Mouse (Mus musculus): ENCODE measurements at regions not wholly inside any gene's neighbourhood (a gene's known extent, or its start where the extent isn't known, plus 50 kb on each side); places are given as distances from the start of the nearest gene placed in this dataset.

DNA sequence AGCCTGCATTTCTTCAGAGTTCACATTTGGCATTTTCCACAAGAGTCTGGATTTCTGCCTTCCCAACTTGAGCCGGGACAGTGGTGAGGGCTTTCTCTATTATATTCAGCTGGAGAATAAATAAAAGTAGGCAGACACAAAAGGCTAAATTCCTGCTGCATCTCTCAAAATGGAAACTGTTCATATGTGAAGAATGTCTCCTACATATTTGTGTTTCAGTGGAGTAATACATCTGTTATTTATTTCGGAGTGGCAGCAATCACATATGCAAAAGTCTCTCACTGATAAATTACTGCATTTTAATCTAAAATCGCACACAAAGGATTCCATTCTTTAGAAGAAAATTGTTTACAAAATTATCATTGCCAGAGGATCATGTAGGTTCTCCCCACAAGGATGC lies 230.9 kb upstream of the Tank start:
- no peak for DNase-seq

DNA sequence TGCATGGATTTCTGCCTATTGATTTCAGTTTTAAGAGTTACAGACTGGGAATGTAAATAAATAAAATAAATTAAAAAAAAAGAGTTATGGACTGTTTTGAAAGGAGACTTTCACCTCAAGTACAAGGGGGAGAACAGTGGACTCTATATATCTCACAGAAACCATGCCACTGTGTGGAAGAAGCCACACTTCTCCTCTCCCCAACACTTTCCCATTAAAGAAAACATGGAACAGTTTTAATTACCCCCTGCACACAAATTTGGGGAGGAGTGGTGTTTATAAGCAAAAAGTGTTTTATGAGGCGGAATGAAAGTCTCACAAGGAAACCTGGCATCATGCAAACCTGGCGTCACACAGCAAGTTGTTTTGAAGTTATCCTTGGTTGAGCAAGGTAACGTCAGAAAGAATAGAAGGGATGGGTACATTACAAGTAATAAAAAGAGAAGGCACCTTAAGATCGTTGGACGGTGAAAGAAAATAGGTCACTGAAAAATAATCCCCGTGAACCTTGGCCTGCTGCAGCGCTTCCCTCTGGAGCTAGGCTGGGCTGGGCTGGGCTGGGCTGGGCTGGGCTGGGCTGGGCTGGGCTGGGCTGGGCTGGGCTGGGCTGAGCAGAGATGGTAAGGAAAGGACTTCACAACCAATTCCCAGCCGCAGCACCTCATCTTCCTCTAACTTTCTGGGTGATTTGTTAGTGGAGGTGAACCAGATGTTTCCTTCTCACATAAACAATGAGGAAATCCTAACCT lies 232.2 kb upstream of the Tank start:
- DNase-seq: no peak

DNA sequence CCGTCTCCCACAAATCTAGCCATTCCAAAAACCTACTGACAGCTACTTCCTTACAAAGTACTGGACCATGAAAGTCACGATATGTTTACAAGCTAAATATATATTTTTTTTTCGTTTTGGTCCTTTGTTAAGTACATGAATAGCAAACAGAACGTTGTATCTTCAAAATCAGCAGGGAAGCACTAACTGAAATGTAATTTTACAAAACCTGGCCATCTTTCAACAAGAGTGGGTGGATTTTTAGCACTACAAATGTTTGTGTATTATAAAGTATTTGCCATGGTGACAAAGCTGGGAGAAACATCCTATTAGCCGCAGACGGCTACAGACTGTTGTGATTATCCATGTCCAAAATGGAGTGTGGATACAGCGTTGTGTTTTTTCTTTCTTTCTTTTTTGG lies 233.1 kb upstream of the Tank start:
- DNase-seq: no peak

DNA sequence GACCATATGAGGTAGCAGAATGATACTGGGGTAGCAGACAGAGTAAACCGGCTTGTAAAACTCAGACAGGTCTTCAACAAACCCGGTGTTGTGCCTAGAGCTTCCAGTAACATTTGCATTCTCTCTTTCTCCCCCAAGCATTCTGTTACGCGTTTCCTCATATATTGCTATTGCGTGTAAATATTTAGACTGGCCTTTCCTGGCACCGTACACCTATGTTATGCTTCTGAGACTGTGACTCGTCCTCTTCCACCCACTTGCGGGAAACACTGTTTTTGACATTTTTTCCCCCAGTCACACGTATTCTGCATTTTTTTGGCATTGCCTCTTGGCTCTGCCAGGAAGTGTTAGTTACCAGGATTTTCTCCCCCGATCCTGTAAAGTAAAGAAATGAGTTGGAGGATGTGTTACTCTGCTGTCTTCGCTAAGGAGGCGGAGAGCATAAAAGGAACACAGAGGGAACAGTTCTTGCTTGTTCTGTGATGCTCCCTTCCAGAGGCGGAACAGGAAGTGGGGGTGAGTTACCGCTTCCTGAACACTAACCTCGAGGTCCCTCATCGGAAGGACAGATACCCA lies 233.7 kb upstream of the Tank start:
- peak in 1 of 2 experiments; percentile 5 for DNase-seq

DNA sequence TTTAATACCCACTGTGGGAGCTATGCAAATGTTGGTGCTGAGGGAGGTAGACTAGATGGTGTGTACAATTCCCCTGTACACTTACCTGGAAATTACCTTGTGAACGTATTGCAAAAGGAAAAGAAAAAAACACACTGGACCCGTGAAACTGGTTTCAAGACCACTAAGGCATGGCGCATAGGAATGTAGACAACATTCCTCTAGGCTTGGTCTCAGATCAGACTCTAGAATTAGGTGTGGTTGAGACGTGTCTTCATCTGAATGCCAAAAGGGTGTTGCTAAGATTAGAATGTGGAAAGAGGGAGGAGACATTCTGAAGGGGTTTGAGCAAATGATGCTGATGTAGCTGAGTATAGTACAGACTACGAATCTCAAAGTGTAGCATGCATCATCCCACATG lies 237.1 kb upstream of the Tank start:
- DNase-seq: no peak

DNA sequence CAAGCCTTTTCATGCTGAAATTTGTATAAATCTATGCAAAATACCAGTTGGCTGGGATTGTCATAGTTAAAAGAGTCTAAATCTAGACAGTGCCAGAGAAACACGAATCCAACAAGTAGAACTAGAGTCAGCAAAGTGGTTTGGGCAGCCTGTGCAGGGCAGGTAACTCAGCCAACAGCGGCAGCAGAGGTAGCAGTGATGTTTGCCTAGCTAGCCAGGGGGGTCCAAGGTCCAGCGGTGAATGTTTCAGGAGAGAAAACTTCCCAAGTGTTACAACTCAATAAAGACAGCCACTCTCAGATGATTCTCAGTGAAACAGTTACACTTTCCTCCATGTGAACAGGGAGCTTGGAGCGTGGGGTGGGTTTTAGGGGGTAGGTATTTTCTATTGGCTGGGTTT lies 259.2 kb upstream of the Tank start:
- DNase-seq: no peak

DNA sequence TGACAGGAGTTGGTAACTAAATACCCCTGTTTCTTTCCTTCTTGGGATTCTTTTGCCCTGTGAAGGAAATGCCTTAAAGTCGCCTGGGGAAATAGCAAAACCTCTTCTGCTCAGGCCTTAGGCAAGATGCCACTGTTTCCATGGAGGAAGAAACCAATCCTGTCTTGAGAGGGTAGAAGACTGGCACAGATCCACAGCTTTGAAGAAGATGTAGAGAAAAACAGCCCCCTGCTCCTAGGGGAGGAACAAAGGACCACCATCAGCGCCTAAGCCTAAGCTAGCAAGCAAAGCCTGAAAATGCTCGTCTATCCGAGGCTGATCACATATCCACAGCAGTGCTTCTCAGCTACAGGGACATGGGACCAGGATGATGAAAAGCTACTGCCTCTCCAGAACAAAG lies 268.0 kb upstream of the Tank start:
- DNase-seq: no peak

DNA sequence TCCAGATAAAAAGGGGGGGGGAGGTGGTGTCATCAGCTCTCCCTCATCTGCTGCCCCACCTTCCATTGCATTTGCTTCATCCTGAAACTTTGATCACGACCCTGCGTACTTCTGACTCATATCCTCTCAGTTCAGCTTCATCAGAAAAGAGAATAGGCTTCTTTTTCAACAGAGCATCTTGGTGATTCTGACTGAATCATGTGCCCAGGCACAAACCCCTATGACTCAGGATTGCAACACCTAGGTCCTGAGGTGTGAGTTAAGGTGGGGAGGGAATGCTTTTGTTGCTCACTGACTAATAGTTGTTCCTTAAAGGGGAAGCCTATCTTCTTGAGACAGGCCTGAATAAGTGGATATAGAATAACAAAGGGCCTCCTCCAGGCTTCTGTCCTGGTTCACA lies 269.2 kb upstream of the Tank start:
- no peak for DNase-seq

DNA sequence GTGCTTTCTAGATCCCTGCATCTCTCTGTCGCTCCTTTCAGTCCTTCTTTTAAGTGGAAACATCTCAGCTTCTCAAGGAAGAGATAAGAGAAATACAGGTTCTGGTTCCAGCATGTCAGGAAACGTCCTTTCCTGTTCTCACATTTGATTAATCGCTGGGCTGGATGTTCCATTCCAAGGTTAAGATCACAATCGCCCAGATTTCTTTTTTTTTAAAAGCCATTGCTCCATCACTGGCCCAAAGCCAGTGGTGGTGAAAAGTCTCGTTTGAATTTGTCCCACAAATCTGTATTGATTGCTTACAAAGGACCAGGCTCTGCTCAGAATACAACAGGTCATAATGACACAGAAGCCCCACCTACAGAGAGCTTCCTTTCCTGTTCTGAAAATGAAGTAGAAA lies 281.2 kb upstream of the Tank start:
- no peak for DNase-seq

DNA sequence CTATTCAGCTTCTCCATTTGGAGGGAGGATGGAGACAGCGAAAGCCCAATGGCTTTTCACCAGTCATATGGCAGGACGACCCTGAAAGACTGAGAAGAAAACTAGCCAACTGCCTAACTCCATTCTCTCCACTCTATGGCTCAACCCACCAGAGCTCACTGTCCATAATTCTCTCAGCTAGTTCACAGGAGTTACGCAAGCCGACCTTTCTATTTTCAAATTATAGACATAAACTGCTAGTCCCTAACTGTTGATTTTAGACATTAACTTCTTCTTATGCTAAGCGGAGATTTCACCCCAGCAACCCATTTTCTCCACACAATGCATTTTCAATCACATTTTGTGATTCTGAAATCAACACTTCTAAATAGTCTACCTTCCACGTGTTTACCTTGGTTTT lies 281.8 kb upstream of the Tank start:
- no peak for DNase-seq

DNA sequence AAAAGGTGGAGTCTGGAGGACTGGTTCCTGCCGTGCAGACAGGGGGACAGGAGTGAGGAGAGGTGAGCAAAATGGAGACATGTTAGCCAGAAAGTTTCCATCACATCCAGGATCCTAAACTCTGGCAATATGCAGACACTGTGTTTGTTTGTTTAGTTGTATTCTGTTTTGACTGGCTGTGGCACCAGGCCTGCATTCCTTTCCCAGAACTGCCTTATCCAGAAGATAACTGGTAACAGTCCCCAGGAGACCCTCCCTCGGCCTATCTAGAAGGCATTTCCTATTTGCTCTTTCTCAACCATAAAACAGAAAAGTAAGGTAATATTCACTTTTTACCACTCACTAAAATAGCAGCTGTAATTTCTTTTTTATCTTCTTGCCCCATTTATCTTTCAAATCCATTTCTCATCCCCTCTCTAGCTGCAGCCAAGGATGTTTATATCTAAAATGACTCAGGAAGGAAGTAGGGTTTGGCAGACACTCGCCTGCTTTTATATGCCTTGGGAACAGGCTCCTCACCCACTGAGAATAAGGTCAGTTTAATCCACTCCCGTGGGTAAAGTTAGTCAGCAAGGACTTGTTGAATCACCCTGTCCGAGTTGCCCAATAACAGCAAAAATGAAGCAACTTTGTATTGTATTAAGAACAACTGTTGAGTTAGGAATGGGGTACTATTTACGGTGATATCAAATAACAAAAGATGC lies 283.0 kb upstream of the Tank start:
- no peak for DNase-seq

DNA sequence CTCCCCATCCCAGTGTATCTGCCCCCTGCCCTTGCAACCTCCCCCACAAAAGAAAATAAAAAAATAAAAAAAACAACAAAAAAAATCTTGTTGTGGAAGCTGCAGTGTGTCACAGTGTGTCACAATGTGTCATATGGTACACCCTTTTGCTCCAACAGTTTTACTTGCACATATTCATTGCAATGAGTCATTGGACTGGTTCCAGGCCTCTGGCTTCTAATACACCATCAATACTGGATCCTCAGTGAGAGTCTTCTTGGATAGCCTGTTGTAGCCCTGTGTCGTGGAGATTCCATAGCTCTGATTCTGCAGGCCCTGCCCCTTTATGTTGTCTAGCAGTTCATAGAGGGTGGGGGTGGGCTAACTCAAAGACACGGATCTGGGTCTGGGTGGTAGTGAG lies 290.1 kb upstream of the Tank start:
- no peak for DNase-seq

DNA sequence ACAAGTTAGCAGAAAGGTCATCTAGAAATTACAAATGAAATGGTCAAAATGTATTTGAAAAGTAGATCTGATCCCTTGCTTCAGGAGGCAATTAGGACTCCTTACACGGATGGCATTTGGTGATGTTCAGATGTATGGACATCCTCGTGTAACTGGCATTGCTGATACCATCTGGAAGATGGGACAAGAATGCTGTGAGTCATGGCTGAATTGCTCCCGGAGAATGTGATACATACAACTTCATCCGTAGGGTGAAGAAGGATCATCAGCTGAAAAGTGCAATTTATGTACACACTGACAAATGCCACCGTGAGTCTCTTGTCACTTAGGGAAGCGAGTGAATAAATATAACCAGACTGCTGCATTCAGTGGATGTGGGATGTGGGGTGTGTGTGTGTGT lies 293.7 kb upstream of the Tank start:
- DNase-seq: no peak

DNA sequence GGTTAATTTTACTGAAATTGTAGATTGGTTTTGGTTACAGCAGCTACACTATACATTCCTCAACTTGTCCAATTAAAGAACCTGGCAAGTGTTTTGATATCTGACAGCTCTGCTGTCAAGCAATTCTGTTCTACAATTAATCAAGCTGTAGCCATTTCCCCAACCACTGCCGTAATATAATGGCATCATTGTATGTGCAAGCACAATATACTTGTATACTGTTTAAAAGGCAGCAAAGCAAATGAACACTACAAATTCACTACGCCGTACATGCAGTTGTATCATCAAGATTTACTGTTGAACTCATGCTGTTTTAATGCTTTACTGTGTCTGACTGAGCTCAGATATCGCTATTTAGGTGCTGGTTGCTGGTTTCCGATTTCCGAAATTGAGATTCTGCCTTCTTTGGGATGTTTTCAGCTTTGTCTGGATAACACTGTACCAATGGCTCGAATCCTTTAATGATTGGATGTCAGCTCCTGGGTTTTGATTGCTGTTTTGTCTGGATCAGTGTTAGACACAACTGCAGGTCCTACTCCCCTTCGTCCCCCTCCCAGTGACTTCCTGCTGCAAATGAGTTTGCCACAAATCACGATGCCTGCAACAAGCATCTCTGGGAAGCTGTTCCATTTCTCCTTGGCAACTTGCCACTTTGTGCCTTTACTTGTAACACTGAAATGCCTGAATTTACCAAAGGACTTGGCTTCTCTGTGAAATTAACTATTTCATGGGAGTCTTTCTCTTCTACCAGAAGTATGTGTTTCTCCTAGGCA lies 294.4 kb upstream of the Tank start:
- no peak for DNase-seq

DNA sequence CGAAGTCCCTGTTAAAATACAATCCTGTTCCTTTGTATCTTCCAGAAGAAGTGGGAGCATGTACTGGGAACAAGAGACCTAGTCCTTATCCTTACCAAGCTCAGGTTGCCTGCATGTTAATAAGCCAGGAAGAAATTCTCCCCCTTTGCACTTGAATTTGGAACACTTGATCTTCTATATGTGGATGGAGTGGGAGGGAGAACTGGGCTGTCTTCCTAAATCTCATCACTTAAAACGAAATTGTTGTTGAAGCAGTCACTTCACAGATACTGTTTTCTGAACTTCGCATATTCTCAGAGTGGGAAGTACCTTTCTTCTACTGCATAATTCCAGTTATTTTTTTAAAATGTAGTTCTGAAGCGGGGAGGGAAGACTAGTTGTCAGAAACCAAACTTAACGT lies 305.7 kb upstream of the Tank start:
- no peak for DNase-seq

DNA sequence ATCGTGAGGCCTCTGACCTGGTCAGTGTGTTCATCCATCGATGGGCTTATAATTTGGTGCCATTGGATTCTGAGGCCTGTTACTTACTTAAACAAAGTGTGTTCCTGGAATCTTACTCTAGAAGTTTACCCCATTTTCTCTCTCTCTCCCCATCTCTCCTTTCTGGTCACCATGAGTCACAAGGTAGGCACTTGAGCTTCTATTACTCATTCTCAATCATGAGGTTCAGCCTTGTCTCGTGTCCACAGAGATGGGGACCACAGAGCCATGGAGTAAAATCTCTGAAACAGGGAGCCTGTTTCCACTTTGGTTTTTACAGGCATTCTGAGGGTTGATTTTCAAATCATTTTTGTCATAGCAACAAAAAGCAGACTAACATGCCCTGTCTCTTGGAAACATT lies 304.7 kb upstream of the Rbms1 start:
- DNase-seq: no peak

DNA sequence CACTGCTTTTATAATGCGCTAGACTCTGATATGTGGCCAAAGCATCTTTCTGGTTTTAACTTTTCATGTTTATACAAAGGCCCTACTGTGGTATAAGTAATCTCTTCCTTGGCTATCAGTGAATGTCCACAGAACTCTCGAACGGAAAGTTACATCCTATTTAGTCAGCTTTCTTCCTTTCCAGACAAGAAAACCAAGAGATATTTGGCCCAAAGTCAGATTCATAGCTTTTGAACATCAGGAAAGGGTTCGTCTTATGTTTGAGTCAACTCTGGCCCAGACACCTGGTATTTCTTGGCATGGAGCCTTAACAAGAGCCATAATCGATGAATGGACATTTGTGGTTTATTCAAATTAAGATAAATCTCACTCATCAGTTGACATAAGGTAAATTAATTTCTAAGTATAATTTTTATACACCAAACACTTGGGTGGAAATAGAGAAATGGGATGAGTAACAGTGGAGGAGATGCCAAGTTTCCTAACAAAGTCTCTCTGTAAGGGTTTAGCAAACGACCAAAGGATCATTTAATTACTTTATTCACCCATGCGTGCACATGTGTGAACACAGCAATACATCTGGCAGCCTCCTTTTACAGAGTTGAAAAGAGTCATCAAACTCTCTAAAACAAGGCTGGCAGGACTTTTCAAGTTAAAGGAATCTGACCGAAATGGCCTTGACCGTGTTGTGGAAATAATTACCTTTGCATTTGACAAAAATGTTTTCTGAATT lies 287.2 kb upstream of the Rbms1 start:
- no peak for DNase-seq

DNA sequence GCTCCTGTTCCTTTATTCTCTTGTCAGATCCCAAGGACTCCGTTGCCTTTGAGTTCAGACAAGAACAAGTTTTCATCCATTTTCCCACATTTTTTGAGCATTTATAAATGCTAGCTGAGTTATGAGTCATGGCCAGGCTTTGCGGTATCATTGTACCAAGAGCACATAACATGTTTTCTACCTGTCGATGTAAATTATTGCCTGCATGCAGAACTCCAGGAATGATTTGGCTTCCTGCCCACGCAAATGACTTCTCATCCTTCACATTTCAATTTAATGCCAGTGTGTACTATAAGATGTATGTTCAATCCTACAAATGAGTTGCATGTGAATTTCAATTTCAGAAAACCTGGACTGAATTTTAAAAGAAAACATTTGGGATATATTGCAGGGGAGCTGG lies 285.0 kb upstream of the Rbms1 start:
- no peak for DNase-seq

DNA sequence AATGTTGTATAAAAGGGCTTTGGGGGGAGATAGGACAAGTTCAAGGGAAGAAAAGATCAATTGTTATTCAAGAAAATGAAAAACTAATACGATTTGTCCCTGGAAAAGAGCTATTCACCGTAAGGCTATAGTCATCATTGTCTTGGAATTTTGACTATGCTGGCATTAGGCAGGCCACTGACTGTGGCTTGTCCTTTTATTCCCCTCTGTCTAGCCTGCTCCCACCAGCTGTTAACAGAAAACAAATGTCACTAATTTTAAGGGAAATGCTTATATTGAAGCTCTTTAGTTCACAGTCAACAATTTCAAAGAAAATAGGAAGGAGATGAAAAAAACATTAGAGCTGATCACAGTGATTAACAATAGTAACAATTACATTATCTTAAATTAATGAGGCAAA lies 284.3 kb upstream of the Rbms1 start:
- DNase-seq: no peak

DNA sequence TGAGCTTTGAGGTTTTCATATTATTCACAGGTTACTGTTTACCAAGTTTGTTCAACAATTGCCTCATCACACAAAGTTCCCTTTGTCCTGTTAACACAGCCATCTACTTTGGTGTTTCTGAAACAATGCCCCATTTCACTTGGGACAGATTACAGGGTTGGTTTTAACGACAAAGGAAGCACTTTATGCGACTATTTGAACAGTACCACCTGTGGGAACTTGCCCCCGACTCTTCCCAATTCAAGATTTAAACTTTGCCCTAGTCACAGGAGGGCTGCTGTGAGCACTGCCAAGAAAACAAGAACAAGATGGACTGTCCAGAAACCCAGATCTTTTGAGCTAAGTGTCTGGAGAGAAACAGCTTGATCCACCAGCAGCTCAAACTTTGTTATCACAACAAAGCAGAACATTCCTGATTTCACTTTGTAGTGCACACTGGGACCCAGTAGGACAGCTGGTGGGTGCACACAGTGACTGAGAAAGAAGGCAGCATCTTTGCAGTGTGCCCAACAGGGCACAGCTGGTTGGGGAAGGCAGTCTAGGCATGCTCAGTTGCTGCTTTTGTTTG lies 283.8 kb upstream of the Rbms1 start:
- DNase-seq: no peak

DNA sequence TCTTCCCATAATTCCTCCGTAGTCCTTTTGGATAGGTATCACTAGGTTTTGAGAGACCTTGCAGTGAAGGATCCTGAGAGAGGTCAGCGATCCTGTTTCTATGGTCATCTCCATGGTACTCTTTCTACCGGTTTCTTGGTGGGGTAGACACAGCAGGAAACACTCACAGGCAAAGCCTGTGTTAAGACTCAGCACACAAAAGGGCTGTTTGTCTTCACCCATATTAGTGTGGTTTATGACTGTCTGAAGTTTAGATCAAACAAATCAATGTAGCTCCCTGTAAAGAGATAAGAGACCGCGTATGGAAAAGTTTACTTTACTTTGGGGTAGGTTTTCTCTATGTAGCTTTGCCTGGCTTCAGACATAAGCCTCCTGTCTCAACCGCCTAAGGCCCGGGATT lies 282.5 kb upstream of the Rbms1 start:
- no peak for DNase-seq

DNA sequence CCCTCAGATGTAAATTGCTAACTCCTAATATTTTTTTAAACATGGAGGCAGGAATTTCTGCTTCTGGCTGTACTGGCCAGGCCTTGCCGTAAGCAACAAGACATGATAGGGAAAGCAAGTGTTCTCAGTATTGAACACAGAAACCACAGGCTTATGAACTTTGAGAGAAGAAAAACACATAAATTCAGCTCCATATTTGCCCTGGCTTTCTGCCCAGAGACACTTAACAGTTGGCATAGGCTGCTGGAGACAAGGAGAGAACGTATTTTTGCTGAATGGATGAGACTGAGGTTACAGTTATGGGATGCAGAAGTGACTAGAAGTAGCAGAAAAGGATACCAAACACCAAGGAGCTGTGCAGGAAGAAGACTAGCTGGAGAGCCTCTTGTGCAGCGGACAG lies 258.7 kb upstream of the Rbms1 start:
- no peak for DNase-seq

DNA sequence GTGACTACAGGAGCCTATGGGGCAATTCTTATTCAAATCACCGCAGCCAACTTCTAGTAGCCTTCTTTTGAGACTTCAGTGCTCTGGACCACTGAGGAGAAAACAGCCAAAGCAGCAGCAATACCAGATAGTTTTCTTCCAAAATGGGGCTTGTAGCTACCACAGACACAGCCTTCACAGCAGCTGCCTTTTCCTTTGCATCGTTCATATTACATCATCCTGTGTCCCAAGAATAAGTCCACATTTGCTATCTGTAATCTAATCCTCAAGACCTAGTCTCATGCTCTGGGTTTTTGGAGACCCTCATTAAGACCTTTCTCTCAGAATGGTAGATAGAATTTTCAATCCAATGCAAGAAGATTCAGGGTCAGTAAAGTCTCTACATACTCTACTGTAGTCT lies 258.2 kb upstream of the Rbms1 start:
- DNase-seq: no peak
